In genomic region chr6:28813057-28813456, GRCm38 (mm10) we compare ENCODE assay signal across 14 mouse cellular contexts. TPM values are rescaled to one million over a fixed set of nuclear protein-coding genes. Genes with fewer than 3 reads are reported as not detected.
"Had no signal": no experiment of that assay in that cellular context is flagged by ENCODE, and none has a peak within 500 bp of the region (broad histone marks: within the 10 kb centered on the region; RNA-seq: fewer than 3 reads in every experiment).

No protein-coding gene starts in this region.

- H3K4me3 ChIP-seq: limb, embryonic 13.5 days; midbrain, embryonic 12.5 days; neural tube, embryonic 13.5 days had no signal

- H3K4me2 ChIP-seq: limb, embryonic 13.5 days; midbrain, embryonic 12.5 days; neural tube, embryonic 13.5 days had no signal

- ATAC-seq: intestine, postnatal 0 days had no signal

- H3K27me3 ChIP-seq: limb, embryonic 13.5 days; midbrain, embryonic 12.5 days; neural tube, embryonic 13.5 days had no signal

- DNase-seq: kidney, adult 8-10 months; kidney, postnatal 36 days; layer of hippocampus, postnatal 36 days; left cerebral cortex, postnatal 4 days; lung, adult 18-20 months; right cerebral cortex, postnatal 25 days; thymus, postnatal 14 days had no signal

- H3K4me1 ChIP-seq: limb, embryonic 13.5 days had no signal

- H3K27ac ChIP-seq: limb, embryonic 13.5 days; liver, embryonic 14.5 days; midbrain, embryonic 12.5 days; neural tube, embryonic 13.5 days; stomach, postnatal 0 days had no signal

- H3K9me3 ChIP-seq: limb, embryonic 13.5 days; midbrain, embryonic 12.5 days; neural tube, embryonic 13.5 days had no signal

- H3K9ac ChIP-seq: limb, embryonic 13.5 days; liver, embryonic 14.5 days; midbrain, embryonic 12.5 days; neural tube, embryonic 13.5 days had no signal

- H3K36me3 ChIP-seq: limb, embryonic 13.5 days had no signal

RNA-seq across cellular contexts. Expression of gene Lrrc4, which starts 18.5 kb away (rescaled TPM):
- total RNA-seq: liver, adult 2 months had no signal
